Mouse (Mus musculus) MEL (cell line): ENCODE measurements at regions not wholly inside any gene's neighbourhood (a gene's known extent, or its start where the extent isn't known, plus 50 kb on each side); places are given as distances from the start of the nearest gene placed in this dataset.

Source experiments
- CTCF ChIP-seq, 3 experiments: IDR thresholded peaks in 2 of 3; conservative IDR thresholded peaks in 1 of 3; 2 replicates each; pipeline ENCODE4 v1.5.1; 2011 to 2012; ENCODE audit warnings: low read length in 3 of 3, low read depth in 2 of 3, mild to moderate bottlenecking in 2 of 3, improper control_type of control experiment in 1 of 3, inconsistent platforms in 1 of 3, mixed read lengths in 1 of 3, moderate library complexity in 1 of 3; ENCODE audit not compliant: control insufficient read depth in 1 of 3, insufficient read depth in 1 of 3, poor library complexity in 1 of 3, severe bottlenecking in 1 of 3
- GABPA ChIP-seq: IDR thresholded peaks from 2 replicates; pipeline ENCODE4 v1.6.1; 2012; ENCODE audit warnings: low read depth, mild to moderate bottlenecking, inconsistent platforms, low read length, improper control_type of control experiment, moderate library complexity
- GATA1 ChIP-seq: IDR thresholded peaks from 2 replicates; pipeline ENCODE4 v1.6.1; 2011; ENCODE audit warnings: low read depth, low read length, improper control_type of control experiment
- TAL1 ChIP-seq: IDR thresholded peaks from 2 replicates; pipeline ENCODE4 v1.6.1; 2012; ENCODE audit warnings: mild to moderate bottlenecking, inconsistent platforms, low read length, moderate library complexity, mixed read lengths
- USF1 ChIP-seq: IDR thresholded peaks from 2 replicates; pipeline ENCODE4 v1.6.1; 2014; ENCODE audit warnings: low read depth, mild to moderate bottlenecking, inconsistent platforms, low read length, improper control_type of control experiment, moderate library complexity
- ZC3H11A ChIP-seq: IDR thresholded peaks from 2 replicates; pipeline ENCODE4 v1.6.1; 2012; ENCODE audit warnings: low read depth, mild to moderate bottlenecking, inconsistent platforms, low read length, improper control_type of control experiment

DNA sequence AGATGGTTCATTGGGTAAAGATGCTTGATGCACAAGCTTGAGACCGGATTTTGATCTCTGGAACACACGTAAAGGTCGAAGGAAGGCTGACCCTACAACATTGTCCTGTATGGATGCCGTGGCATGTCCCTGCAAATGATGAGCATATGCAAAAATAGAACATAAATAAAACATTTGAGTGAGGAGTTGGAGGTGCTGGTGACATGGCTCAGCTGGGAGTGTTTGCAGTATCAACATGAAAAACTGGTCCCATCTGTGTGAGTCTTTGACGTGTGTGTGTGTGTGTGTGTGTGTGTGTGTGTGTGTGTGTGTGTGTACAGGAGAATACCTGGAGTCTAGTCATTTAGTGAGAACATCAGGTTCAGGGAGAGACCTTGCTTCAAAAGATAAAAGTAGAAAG lies 107.8 kb downstream of the Gm525 start:
- TF ChIP-seq GABPA (no peak), TAL1 (no peak), CTCF (IDR thresholded peaks at IDR 0.05 in 2 of 3, conservative IDR thresholded peaks at IDR 0.05 in 1 of 3; ENCODE audit: control insufficient read depth in 1 of 3, insufficient read depth in 1 of 3, low read depth in 2 of 3, low read length in 3 of 3, poor library complexity in 1 of 3, severe bottlenecking in 1 of 3) (no peak), USF1 (no peak), ZC3H11A (no peak), GATA1 (no peak)
